Mouse (Mus musculus): ENCODE results near the gene Prss47. TPM values are rescaled to one million over a fixed set of nuclear protein-coding genes. Genes with fewer than 3 reads are reported as not detected.

Prss47 gene
- total RNA-seq (2021): not detected
- long read RNA-seq, experiment 1: 0 reads
- long read RNA-seq, experiment 2: 0 reads

- no peak for DNase-seq (ENCODE audit: extremely low spot score in 1 of 2, low spot score in 2 of 2)
- H3K4me3 ChIP-seq: no peak within 1 kb of the TSS
- no peak for TF ChIP-seq CTCF (IDR thresholded peaks at IDR 0.05)
- H3K27ac ChIP-seq: no peak within 1 kb of the TSS
- intact Hi-C loops (cut with DNase I): no loop called here
Observed at GRCm38 (mm10) chr13:65052660-65053059, at the start of gene Prss47. Gene Prss47 (minus strand): TSS chr13:65052760.

- no peak for DNase-seq (ENCODE audit: extremely low spot score in 1 of 2, low spot score in 2 of 2)
- intact Hi-C loops (cut with DNase I): no loop called here
- Histone ChIP-seq H3K4me3 (no peak overlapping the region), H3K27ac (no peak overlapping the region)
- TF ChIP-seq CTCF (IDR thresholded peaks at IDR 0.05): no peak
Observed at GRCm38 (mm10) chr13:65101232-65101631, 48.7 kb upstream of the Prss47 start.

GRCm38 (mm10) chr13:65100678-65101077 lies 48.1 kb upstream of the Prss47 start:
- Histone ChIP-seq H3K4me3 (no peak overlapping the region), H3K27ac (no peak overlapping the region)
- intact Hi-C loops (cut with DNase I): no loop called here
- TF ChIP-seq CTCF (IDR thresholded peaks at IDR 0.05): no peak
- no peak for DNase-seq (ENCODE audit: extremely low spot score in 1 of 2, low spot score in 2 of 2)

GRCm38 (mm10) chr13:65097018-65097417 lies 44.5 kb upstream of the Prss47 start:
- TF ChIP-seq CTCF (IDR thresholded peaks at IDR 0.05): no peak

GRCm38 (mm10) chr13:65095923-65096322 lies 43.4 kb upstream of the Prss47 start:
- H3K27ac ChIP-seq: no peak overlapping the region
- no peak for DNase-seq (ENCODE audit: extremely low spot score in 1 of 2, low spot score in 2 of 2)

More at GRCm38 (mm10) chr13:65097018-65097417, 44.5 kb upstream of the Prss47 start:
- Histone ChIP-seq H3K27ac (no peak overlapping the region), H3K4me3 (no peak overlapping the region)
- intact Hi-C loops (cut with DNase I): no loop called here
- DNase-seq (ENCODE audit: extremely low spot score in 1 of 2, low spot score in 2 of 2): no peak

DNA sequence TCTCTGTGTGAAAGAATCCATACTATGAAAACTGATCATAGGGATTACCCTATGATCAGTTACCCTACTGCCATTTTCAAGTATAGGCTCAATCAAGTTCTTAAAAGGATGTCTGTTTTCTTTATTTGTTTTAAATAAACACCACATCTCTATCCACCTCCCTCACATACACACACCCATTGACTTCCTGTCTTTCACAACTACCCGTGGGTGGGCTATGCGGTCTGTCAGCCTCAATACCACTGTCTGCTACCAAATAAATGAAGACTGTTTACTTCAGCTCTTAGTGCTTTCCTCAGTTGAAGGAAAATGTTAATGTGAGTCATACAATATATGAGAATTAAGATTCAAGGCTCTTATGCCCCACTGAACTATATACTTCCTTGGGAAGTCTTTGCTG lies 17.4 kb upstream of the Prss47 start:
- intact Hi-C loops (cut with DNase I): no loop called here
- no peak for DNase-seq (ENCODE audit: extremely low spot score in 1 of 2, low spot score in 2 of 2)
- Histone ChIP-seq H3K4me3 (no peak overlapping the region), H3K27ac (no peak overlapping the region)
- TF ChIP-seq CTCF (IDR thresholded peaks at IDR 0.05): no peak

More at GRCm38 (mm10) chr13:65095923-65096322, 43.4 kb upstream of the Prss47 start:
- intact Hi-C loops (cut with DNase I): no loop called here
- no peak overlapping the region for H3K4me3 ChIP-seq
- TF ChIP-seq CTCF (IDR thresholded peaks at IDR 0.05): no peak

- peak; percentile 47 for TF ChIP-seq CTCF (IDR thresholded peaks at IDR 0.05)
- intact Hi-C loops (cut with DNase I): loop anchor here (5.0 kb wide), 1 partner anchor 92 kb away; no protein-coding TSS in a partner anchor
- H3K27ac ChIP-seq: no peak overlapping the region
- DNase-seq (ENCODE audit: extremely low spot score in 1 of 2, low spot score in 2 of 2): no peak
- H3K4me3 ChIP-seq: no peak overlapping the region
Observed at GRCm38 (mm10) chr13:65035057-65035456, 17.5 kb downstream of the Prss47 start.

- intact Hi-C loops (cut with DNase I): no loop called here
- Histone ChIP-seq H3K4me3 (no peak within 1 kb of the TSS), H3K27ac (no peak within 1 kb of the TSS)
- no peak for DNase-seq (ENCODE audit: extremely low spot score in 1 of 2, low spot score in 2 of 2)
- TF ChIP-seq CTCF (IDR thresholded peaks at IDR 0.05): no peak
Observed at GRCm38 (mm10) chr13:65032758-65033157, 19.8 kb downstream of the Prss47 start, which contains the start of gene Spata31d1c. Gene Spata31d1c (plus strand): TSS chr13:65033058.

- intact Hi-C loops (cut with DNase I): no loop called here
- no peak for DNase-seq (ENCODE audit: extremely low spot score in 1 of 2, low spot score in 2 of 2)
- TF ChIP-seq CTCF (IDR thresholded peaks at IDR 0.05): no peak
- Histone ChIP-seq H3K4me3 (no peak overlapping the region), H3K27ac (no peak overlapping the region)
Observed at GRCm38 (mm10) chr13:65011052-65011738, 41.4 kb downstream of the Prss47 start.

DNA sequence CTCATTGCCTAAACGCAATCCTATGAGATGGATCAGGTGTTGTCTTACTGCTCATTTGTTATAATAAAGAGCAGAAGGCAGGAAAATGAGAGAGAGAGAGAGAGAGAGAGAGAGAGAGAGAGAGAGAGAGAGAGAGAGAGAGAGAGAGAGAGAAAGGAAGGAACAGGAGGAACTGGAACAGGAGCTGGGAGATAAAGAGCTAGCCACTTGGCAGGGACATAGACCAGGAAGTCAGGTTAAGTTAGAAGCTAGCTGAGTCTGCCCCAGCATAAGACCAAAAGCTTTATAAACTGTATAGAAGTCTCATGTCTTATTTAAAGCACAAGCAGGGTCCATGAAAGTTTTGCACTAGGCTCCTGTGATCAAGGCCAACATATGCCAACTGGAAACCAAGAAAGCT lies 44.6 kb downstream of the Prss47 start:
- Histone ChIP-seq H3K4me3 (no peak overlapping the region), H3K27ac (no peak overlapping the region)
- intact Hi-C loops (cut with DNase I): loop anchor here (5.0 kb wide), 1 partner anchor 561 kb away; no protein-coding TSS in a partner anchor
- DNase-seq (ENCODE audit: extremely low spot score in 1 of 2, low spot score in 2 of 2): no peak
- TF ChIP-seq CTCF (IDR thresholded peaks at IDR 0.05): no peak

- no peak for TF ChIP-seq CTCF (IDR thresholded peaks at IDR 0.05)
- intact Hi-C loops (cut with DNase I): loop anchor here (5.0 kb wide), 1 partner anchor 559 kb away; no protein-coding TSS in a partner anchor
- DNase-seq (ENCODE audit: extremely low spot score in 1 of 2, low spot score in 2 of 2): no peak
Observed at GRCm38 (mm10) chr13:65006760-65007159, 45.8 kb downstream of the Prss47 start.

GRCm38 (mm10) chr13:65005414-65005813 lies 47.1 kb downstream of the Prss47 start:
- Histone ChIP-seq H3K4me3 (no peak overlapping the region), H3K27ac (no peak overlapping the region)
- peak; percentile 41 for TF ChIP-seq CTCF (IDR thresholded peaks at IDR 0.05)
- DNase-seq (ENCODE audit: extremely low spot score in 1 of 2, low spot score in 2 of 2): no peak
- intact Hi-C loops (cut with DNase I): loop anchor here (5.0 kb wide), 1 partner anchor 558 kb away; no protein-coding TSS in a partner anchor

More at GRCm38 (mm10) chr13:65006760-65007159, 45.8 kb downstream of the Prss47 start:
- Histone ChIP-seq H3K27ac (no peak overlapping the region), H3K4me3 (no peak overlapping the region)

Other genes with a start within 250 kb of the Prss47 start
- gene Cntnap3, start 148.8 kb downstream of the Prss47 start, total RNA-seq (2021): 1 to 10 TPM; 4.8 to 8.3 TPM
- gene Spata31, start 135.4 kb downstream of the Prss47 start, total RNA-seq (2021): not detected
- gene Spata31d1c, start 19.7 kb downstream of the Prss47 start, total RNA-seq (2021): not detected
- 10 to 100 TPM; 42.9 to 46.9 TPM for gene Mfsd14b, start 60.2 kb upstream of the Prss47 start, total RNA-seq (2021)
- gene Olfr465-ps1, start 85.3 kb upstream of the Prss47 start, total RNA-seq (2021): not detected
- gene Olfr466, start 97.5 kb upstream of the Prss47 start, total RNA-seq (2021): not detected
- under 1 TPM; 0.25 to 0.72 TPM for gene Nlrp4f, start 153.2 kb upstream of the Prss47 start, total RNA-seq (2021)
- gene Gm10775, start 206.8 kb upstream of the Prss47 start, total RNA-seq (2021): under 1 TPM; 0.49 to 0.86 TPM
- gene Zfp369, start 226.1 kb upstream of the Prss47 start, total RNA-seq (2021): 10 to 100 TPM; 62.6 to 70.3 TPM

All from left cerebral cortex, adult 2 months (tissue).